Mouse (Mus musculus): ENCODE measurements around the gene Grid2.

DNA sequence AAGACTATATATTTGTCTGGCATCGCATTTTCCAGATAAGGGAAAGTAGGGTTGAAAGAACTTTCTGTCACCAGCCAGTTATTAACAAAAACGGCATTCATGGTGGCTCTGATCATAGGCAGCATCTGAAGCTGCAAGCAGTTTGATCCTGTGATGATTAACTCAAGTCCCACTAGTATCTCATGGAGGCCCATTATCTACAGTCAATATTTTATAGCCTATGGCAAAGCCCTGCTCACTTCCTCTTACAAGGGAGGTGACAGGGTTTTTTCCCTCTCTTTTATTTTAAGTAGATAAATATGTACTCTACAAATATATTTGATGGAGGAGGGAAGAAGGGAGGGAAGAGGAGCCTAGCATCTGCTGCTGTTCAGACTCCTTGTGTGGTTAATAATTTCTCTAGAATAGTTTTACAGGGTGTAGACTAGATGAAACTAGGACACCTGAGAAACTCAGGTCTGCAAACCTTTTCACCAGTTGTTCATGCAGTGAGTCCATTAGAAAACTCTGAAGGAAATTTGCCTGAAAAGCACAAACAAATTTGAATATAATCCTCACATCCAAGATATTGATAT, 1487.3 kb downstream of the Grid2 start:
- TF ChIP-seq USF1 (IDR thresholded peaks at IDR 0.05; ENCODE audit: low read depth, low read length) = no peak
- no peak for TF ChIP-seq EP300 (IDR thresholded peaks at IDR 0.05; ENCODE audit: low read depth in 1 of 2, low read length in 2 of 2)
- TF ChIP-seq CTCF (IDR thresholded peaks at IDR 0.05 in 2 of 3, conservative IDR thresholded peaks at IDR 0.05 in 1 of 3; ENCODE audit: control insufficient read depth in 1 of 3, insufficient read depth in 1 of 3, low read depth in 2 of 3, low read length in 3 of 3, poor library complexity in 1 of 3, severe bottlenecking in 1 of 3) = no peak
- TF ChIP-seq MAX (IDR thresholded peaks at IDR 0.05; ENCODE audit: low read length) = no peak
- no peak for TF ChIP-seq E2F4 (IDR thresholded peaks at IDR 0.05; ENCODE audit: borderline replicate concordance, low read depth, low read length)

Measured in MEL (cell line).